Mouse (Mus musculus): ENCODE results near the gene 7530416G11Rik.

The 7530416G11Rik gene

GRCm38 (mm10) chr15:85479365-85479764 is 23.7 kb downstream of the 7530416G11Rik start:
- peak; percentile 54 to 64 for DNase-seq

- peak; percentile 60 to 78 for DNase-seq
Observed at GRCm38 (mm10) chr15:85477584-85477983, 25.4 kb downstream of the 7530416G11Rik start.

GRCm38 (mm10) chr15:85474697-85475096 is 28.3 kb downstream of the 7530416G11Rik start:
- DNase-seq, result no peak

- no peak for DNase-seq
Observed at GRCm38 (mm10) chr15:85469401-85469800, 33.6 kb downstream of the 7530416G11Rik start.

DNA sequence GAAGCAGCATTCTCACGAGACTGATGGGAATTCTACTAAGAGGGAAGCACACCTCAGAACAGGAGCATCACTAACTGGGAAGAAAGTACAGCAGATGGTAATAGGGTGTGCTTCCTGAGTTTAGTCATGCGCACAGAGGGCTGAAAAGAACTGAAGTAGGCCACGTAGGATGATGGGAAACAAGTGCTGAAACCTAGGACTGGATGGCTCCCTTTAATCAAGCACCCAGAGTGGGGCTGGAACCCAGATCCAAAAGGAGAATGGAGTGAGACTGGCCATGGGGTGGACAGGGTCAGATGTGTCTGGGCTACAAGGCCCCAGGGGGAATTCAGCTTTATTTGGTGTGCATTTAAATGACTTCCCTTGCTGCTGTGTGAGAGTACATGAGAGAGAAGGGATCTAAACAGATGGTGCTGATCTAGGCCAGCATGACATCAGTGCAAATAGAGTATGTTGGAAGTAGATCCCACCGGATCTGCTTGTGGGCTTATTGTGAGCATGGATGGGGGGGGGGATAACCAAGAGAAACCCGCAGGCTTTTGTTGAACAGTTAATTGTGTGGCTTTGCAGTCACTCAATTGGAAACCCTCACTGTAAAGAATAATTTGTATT is 36.5 kb downstream of the 7530416G11Rik start:
- DNase-seq, result peak; percentile 31 to 43

GRCm38 (mm10) chr15:85464823-85465565 is 38.0 kb downstream of the 7530416G11Rik start:
- no peak for DNase-seq

DNA sequence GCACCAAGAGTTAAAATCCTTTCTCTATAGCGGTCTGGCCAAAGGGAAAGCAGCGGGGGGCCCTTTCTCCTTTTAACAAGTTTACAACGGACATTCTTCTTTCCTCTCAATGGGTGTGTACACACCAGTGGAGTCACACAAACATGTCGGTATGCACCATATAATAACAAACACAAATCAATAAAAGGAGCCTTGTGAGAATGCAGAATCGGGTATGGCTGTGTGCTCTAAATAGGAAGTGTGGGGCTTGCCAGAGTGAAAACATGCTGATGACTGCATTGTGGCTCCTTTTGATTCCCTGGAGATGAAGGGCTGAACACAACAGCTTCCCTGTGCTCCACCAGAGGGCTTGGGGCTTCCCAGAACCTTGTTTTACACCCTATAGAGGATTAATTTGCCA is 38.8 kb downstream of the 7530416G11Rik start:
- no peak for DNase-seq

DNA sequence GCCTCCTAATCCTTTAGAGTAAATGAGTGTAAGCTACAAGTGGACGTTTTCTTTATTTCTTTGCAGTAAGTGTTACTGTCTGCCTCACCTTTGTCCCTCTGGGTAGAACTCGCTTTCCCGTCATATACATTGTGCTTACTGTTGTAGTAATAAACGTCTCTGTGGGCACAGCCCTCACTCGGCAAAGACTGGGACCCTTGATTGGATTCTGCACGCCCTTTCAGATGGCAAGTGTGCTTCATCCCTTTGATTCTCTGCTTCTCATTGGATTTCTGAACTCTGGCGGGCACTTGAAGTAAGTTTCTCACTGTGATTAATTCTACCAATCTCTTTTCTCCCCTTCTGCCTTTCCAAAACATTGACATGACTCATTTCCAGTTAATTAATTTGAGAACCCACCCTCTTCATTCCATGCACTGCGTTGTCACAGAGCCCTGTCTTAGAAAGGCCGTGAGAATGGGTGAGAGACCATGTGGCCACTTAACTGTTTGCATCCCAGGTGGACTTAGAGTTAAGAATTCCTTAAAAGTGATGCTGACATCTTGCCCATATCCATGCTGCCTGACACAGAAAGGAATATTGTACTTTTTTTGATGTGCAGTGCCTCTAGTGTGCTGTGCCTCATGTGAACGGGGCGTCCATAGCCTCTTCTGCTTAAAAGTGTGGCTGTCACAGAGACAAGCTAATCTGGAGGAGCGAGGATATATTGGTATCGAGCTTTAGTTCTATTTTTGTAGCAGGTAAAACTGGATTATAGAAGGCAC is 39.8 kb downstream of the 7530416G11Rik start:
- DNase-seq, result no peak

GRCm38 (mm10) chr15:85462138-85462537 is 40.9 kb downstream of the 7530416G11Rik start:
- peak in 1 of 2 experiments; percentile 45 for DNase-seq

- peak; percentile 48 to 52 for DNase-seq
Observed at GRCm38 (mm10) chr15:85461541-85461940, 41.5 kb downstream of the 7530416G11Rik start.

GRCm38 (mm10) chr15:85458631-85459082 is 44.4 kb downstream of the 7530416G11Rik start:
- no peak for DNase-seq

- peak in 1 of 2 experiments; percentile 38 for DNase-seq
Observed at GRCm38 (mm10) chr15:85457838-85458237, 45.2 kb downstream of the 7530416G11Rik start.

GRCm38 (mm10) chr15:85456891-85457290 is 46.1 kb downstream of the 7530416G11Rik start:
- no peak for DNase-seq

- no peak for DNase-seq
Observed at GRCm38 (mm10) chr15:85446652-85447051, 56.4 kb downstream of the 7530416G11Rik start.
